Mouse (Mus musculus) Patski (cell line): ENCODE measurements around the gene Cavin3. TPM values are rescaled to one million over a fixed set of nuclear protein-coding genes. Genes with fewer than 3 reads are reported as not detected.
"Not testable (repeated sequence)": the region's sequence is repeated elsewhere in the genome, so short reads cannot be mapped to it uniquely, and the experiment has no call there.

Experiments used
- ATAC-seq: fragments of 100-300 bp; one replicate; pipeline ENCODE4 v1.8.0; 2021
- CTCF ChIA-PET: fragments of 350-600 bp; sonication (Branson Sonifier 250); formaldehyde crosslinking; loops from one replicate; lab custom pipeline; 2022; ENCODE audit warnings: inconsistent platforms; lab: Charles Lee
- POLR2A ChIA-PET: fragments of 350-600 bp; sonication (Branson Sonifier 250); formaldehyde crosslinking; loops from one replicate; lab custom pipeline; 2022; ENCODE audit warnings: antibody characterized with exemption, inconsistent platforms; lab: Charles Lee
- DNase-seq: peaks from one replicate; pipeline ENCODE4 v3.0.0-alpha.2; 2011; ENCODE audit warnings: low read depth, low spot score
- H3K27me3 ChIP-seq: fragments of 371-371 bp; one replicate; pipeline ENCODE4 v1.5.1; 2021
- CTCF ChIP-seq: fragments of 100-300 bp; IDR thresholded peaks from one replicate; pipeline ENCODE4 v1.5.1; 2021
- in situ Hi-C: fragments of 300-500 bp; cut with MboI; formaldehyde crosslinking; loops from 3 replicates; pipeline ENCODE4 v1.11.1; 2018; ENCODE audit warnings: low pct_unique_long_range_greater_than_20kb, mixed read lengths
- polyA plus RNA-seq: library from polyadenylated mRNA; unstranded; gene quantifications from one replicate; pipeline ENCODE4 v1.2.3, GENCODE M21; 2021

Gene Cavin3
- polyA plus RNA-seq, 1 experiment from 2014 or later, result 7.6 TPM

DNA sequence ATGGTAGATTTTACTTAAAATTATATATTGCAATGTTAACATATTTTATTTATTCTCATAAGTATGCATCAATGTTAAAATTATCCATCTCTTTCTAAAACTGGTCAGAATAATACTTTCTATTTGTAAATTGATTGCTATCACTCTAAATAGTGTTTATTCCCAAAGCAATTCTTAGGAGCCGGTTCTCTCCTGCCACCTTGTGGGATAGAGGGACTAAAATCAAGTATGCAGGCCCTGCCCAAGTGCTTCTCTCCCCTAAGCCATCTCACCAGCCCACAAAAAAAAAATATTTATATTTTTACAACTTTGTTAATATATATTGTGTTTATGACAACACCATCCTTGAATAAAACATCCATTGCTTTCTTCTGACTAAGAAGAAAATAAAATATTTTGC is 9.5 kb downstream of the Cavin3 start:
- CTCF ChIA-PET, result no interaction called here
- no peaks in the 10 kb centered on the region for H3K27me3 ChIP-seq
- in situ Hi-C loops, result loop anchor here (5.0 kb wide), 1 partner anchor 50 kb away; no protein-coding TSS in a partner anchor
- POLR2A ChIA-PET, result no interaction called here
- ATAC-seq, result no peak
- DNase-seq, result no peak
- peak; percentile 11 for TF ChIP-seq CTCF

DNA sequence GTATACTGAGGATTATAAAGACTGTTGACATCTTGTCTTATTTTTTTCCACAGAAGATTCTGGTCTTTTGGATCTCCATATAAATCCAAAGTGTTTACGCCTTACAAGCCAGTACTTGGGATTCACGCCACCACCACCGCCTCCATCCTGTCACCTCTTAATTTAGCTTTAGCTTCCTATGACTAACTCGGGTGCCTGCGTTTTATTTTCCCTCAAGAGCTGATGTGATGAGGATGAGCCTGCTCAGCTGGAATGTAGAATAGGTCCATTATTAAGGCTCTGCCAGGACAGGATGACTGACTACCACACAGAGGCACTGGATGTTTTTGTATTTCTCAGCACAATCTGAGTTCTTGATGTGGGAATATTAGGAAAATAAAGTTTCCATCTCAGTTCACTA is 16.6 kb downstream of the Cavin3 start:
- peak; percentile 51 for ATAC-seq
- DNase-seq, in situ Hi-C loops, H3K27me3 ChIP-seq, POLR2A ChIA-PET: not testable (repeated sequence)
- CTCF ChIA-PET, result interaction anchor here (1.6 to 2.0 kb wide), 3 partner anchors 10 to 54 kb away, joined by 5 to 8 read pairs (median 8); no protein-coding TSS in a partner anchor

- POLR2A ChIA-PET, result interaction anchor here (0.7 kb wide), 1 partner anchor 9 kb away, joined by 3 read pairs; no protein-coding TSS in a partner anchor
- no peak for ATAC-seq
- in situ Hi-C loops, result no loop called here
- no peaks in the 10 kb centered on the region for H3K27me3 ChIP-seq
- no peak for TF ChIP-seq CTCF
- CTCF ChIA-PET, result interaction anchor here (0.7 to 1.2 kb wide), 2 partner anchors 19 to 592 kb away, joined by 3 to 4 read pairs; no protein-coding TSS in a partner anchor
- no peak for DNase-seq
These were observed 23.6 kb downstream of the Cavin3 start for GRCm38 (mm10) chr7:105458546-105458945.

DNA sequence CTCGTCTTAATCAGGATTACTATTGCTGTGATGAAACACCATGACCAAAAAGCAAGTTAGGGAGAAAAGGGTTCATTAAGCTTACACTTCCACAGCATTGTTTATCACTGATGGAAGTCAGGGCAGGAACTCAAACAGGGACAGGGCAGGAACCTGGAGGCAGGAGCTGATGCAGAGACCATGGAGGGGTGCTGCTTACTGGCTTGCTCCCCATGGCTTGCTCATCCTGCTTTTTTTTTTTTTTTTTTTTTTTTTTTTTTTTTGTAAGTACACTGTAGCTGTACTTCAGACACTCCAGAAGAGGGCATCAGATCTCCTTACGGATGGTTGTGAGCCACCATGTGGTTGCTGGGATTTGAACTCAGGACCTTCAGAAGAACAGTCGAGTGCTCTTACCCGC is 28.8 kb downstream of the Cavin3 start:
- POLR2A ChIA-PET, ATAC-seq, DNase-seq, in situ Hi-C loops, H3K27me3 ChIP-seq, CTCF ChIA-PET: not testable (repeated sequence)

GRCm38 (mm10) chr7:105445076-105445475 is 37.0 kb downstream of the Cavin3 start:
- no peaks in the 10 kb centered on the region for H3K27me3 ChIP-seq
- in situ Hi-C loops, result no loop called here
- ChIA-PET POLR2A (no interaction called here), CTCF (interaction anchor here (1.8 kb wide), 1 partner anchor 33 kb away, joined by 5 read pairs; no protein-coding TSS in a partner anchor)
- ATAC-seq, result no peak
- TF ChIP-seq CTCF, result no peak
- DNase-seq, result no peak

GRCm38 (mm10) chr7:105441426-105441825 is 40.7 kb downstream of the Cavin3 start:
- ChIA-PET CTCF (no interaction called here), POLR2A (no interaction called here)
- H3K27me3 ChIP-seq, result no peaks in the 10 kb centered on the region
- DNase-seq (no peak), ATAC-seq (no peak)
- in situ Hi-C loops, result no loop called here
- no peak for TF ChIP-seq CTCF

DNA sequence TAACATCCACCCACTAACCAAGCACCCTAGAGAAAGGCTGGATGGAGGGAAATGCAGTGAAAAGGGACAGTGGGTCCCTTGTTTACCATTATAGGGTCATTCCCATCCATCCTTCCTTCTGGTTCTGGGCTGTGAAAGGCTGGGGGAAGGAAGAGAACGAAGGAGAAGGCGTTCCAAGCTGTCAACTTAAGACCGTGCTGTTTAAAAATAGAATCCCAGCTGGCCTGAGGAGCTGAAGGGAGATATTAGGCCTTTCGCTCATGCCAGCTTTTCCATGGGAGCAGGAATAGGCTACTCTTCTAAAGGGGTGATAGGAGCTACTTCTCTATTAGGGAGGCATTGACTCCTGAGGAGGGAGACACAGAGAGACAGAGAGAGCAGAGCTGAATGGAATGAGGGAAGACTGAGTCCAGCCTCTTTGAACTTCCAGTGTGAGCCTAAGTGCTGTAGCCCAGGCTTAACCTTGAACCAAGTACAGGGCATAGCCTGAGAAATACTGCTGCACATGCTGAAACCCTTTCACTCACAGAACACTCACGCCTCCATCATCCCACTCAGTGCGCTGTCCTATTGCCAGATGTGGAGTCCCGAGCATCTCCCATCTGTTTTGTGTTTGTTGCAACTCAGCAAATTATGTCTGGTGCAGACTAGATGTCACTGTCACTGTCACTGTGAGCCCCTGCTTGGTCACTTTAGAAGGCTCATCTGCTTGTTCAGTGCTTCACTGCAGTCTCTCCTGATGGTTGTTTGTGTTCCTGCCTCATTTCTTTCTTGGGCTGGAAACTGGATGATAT is 43.9 kb downstream of the Cavin3 start:
- POLR2A ChIA-PET, result no interaction called here
- TF ChIP-seq CTCF, result no peak
- DNase-seq (no peak), ATAC-seq (no peak)
- CTCF ChIA-PET, result interaction anchor here (1.3 kb wide), 1 partner anchor 40 kb away, joined by 3 read pairs; no protein-coding TSS in a partner anchor
- no peaks in the 10 kb centered on the region for H3K27me3 ChIP-seq
- in situ Hi-C loops, result no loop called here

DNA sequence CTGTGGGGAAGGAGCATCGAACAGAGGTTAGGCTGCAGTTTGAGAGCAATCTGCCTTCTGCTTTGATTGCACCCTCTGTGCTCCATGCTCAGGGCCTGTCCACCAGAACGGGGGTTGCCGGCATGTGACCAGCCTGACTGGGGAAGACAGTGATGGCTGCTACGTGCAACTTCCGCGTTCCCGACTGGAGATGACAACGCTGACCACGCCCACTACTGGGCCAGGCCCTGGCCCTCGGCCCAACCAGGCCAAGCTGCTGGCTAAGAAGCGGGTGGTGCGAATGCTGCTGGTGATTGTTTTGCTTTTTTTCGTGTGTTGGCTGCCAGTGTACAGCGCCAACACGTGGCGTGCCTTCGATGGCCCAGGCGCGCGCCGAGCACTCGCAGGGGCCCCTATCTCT is 47.3 kb downstream of the Cavin3 start:
- no peaks in the 10 kb centered on the region for H3K27me3 ChIP-seq
- ChIA-PET POLR2A (interaction anchor here (0.8 kb wide), 1 partner anchor 13 kb away, joined by 3 read pairs; no protein-coding TSS in a partner anchor), CTCF (no interaction called here)
- TF ChIP-seq CTCF, result no peak
- ATAC-seq (no peak), DNase-seq (no peak)
- in situ Hi-C loops, result no loop called here

DNA sequence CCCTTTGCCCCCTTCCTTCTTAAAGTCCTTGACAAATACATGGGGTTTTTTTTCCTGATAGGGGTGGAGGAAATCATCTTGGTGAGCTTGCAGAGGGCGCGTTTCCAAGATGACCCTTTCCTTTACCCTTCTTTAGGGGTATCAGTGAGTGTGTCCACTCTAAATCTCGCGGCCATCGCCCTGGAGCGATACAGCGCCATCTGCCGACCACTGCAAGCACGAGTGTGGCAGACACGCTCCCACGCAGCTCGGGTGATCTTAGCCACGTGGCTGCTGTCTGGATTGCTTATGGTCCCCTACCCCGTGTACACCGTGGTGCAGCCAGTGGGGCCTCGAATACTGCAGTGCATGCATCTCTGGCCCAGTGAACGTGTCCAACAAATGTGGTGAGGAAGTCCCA is 48.2 kb downstream of the Cavin3 start:
- no peak for DNase-seq
- in situ Hi-C loops, result no loop called here
- H3K27me3 ChIP-seq, result no peaks in the 10 kb centered on the region
- ChIA-PET CTCF (no interaction called here), POLR2A (no interaction called here)
- ATAC-seq, result no peak
- no peak for TF ChIP-seq CTCF

DNA sequence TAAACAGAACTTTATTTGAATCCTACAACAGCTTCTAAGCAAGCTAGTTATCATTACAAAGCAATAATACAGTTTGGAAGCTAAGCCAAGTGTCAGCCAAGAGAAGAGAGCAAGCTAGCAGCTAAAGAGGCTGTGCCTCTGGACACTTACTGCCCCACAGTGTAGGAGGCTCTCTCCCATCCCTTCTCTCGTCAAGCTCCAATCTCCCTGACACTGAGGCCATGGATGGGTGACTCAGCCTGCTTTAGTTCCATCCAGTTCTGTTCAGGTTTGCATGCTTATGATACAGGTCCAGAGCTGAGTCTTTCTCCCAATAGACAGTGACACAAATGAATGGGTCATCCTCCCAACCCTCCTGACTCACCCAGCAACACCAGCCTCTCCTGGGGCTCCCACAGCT is 50.0 kb downstream of the Cavin3 start:
- TF ChIP-seq CTCF, result no peak
- ATAC-seq (no peak), DNase-seq (no peak)
- H3K27me3 ChIP-seq, result no peaks in the 10 kb centered on the region
- in situ Hi-C loops, result no loop called here
- ChIA-PET POLR2A (no interaction called here), CTCF (no interaction called here)

Other genes with a start within 250 kb of the Cavin3 start
- not detected for gene Olfr688, start 194.2 kb downstream of the Cavin3 start, polyA plus RNA-seq
- 0.01 TPM for gene Olfr689, start 171.1 kb downstream of the Cavin3 start, polyA plus RNA-seq
- not detected for gene Olfr690, start 148.2 kb downstream of the Cavin3 start, polyA plus RNA-seq
- gene Olfr691, start 140.0 kb downstream of the Cavin3 start, polyA plus RNA-seq, result not detected
- gene Olfr692, start 114.1 kb downstream of the Cavin3 start, polyA plus RNA-seq, result not detected
- not detected for gene Gm5901, start 107.3 kb downstream of the Cavin3 start, polyA plus RNA-seq
- gene Fam160a2, start 82.2 kb downstream of the Cavin3 start, polyA plus RNA-seq, result 24.4 TPM
- not detected for gene Cnga4, start 77.7 kb downstream of the Cavin3 start, polyA plus RNA-seq
- gene Cckbr, start 56.6 kb downstream of the Cavin3 start, polyA plus RNA-seq, result not detected
- 103 TPM for gene Smpd1, start 72.1 kb upstream of the Cavin3 start, polyA plus RNA-seq
- gene Apbb1, start 99.4 kb upstream of the Cavin3 start, polyA plus RNA-seq, result 44.0 TPM
- 0.54 TPM for gene Hpx, start 117.8 kb upstream of the Cavin3 start, polyA plus RNA-seq
- gene Trim3, start 151.3 kb upstream of the Cavin3 start, polyA plus RNA-seq, result 62.0 TPM
- 47.6 TPM for gene Timm10b, start 157.8 kb upstream of the Cavin3 start, polyA plus RNA-seq
- 87.0 TPM for gene Arfip2, start 158.1 kb upstream of the Cavin3 start, polyA plus RNA-seq
- gene Gm45799, start 158.3 kb upstream of the Cavin3 start, polyA plus RNA-seq, result 22.3 TPM
- 2.9 TPM for gene Dnhd1, start 168.5 kb upstream of the Cavin3 start, polyA plus RNA-seq